Mouse (Mus musculus) forebrain, embryonic 13.5 days (tissue): ENCODE results near the gene Ddx10. TPM values are rescaled to one million over a fixed set of nuclear protein-coding genes. Genes with fewer than 3 reads are reported as not detected.

Source experiments
- ATAC-seq: fragments of 200-750 bp; cut with Nextera tagmentation; 2 replicates; pipeline ENCODE4 v1.8.0; 2017
- H3K27ac ChIP-seq: fragments of 300-500 bp; sonication (generic); 2 replicates; pipeline ENCODE4 v1.5.1; 2015; ENCODE audit warnings: inconsistent platforms, mild to moderate bottlenecking, moderate library complexity
- H3K27me3 ChIP-seq: fragments of 300-500 bp; sonication (generic); 2 replicates; pipeline ENCODE4 v1.6.1; 2015; ENCODE audit warnings: mild to moderate bottlenecking, inconsistent platforms
- H3K36me3 ChIP-seq: fragments of 300-500 bp; sonication (generic); 2 replicates; pipeline ENCODE4 v1.6.1; 2015; ENCODE audit warnings: mild to moderate bottlenecking, inconsistent platforms; ENCODE audit not compliant: poor library complexity, severe bottlenecking
- H3K4me1 ChIP-seq: fragments of 300-500 bp; sonication (generic); 2 replicates; pipeline ENCODE4 v1.6.1; 2015; ENCODE audit warnings: inconsistent platforms
- H3K4me2 ChIP-seq: fragments of 300-500 bp; sonication (generic); 2 replicates; pipeline ENCODE4 v1.6.1; 2015; ENCODE audit warnings: inconsistent platforms, mild to moderate bottlenecking, moderate library complexity
- H3K4me3 ChIP-seq: fragments of 300-500 bp; sonication (generic); 2 replicates; pipeline ENCODE4 v1.5.1; 2015; ENCODE audit warnings: mild to moderate bottlenecking, inconsistent platforms
- H3K9ac ChIP-seq: fragments of 300-500 bp; sonication (generic); 2 replicates; pipeline ENCODE4 v1.6.1; 2015; ENCODE audit warnings: mild to moderate bottlenecking, inconsistent platforms
- H3K9me3 ChIP-seq: fragments of 300-500 bp; sonication (generic); replicated peaks from 2 replicates; pipeline ENCODE4 v1.6.1; 2016; ENCODE audit warnings: inconsistent platforms
- WGBS: fragments of 180-500 bp; shearing (Covaris S2); methylation state at CpG from one replicate; pipeline ENCODE4 v1.1.7; 2015; 5-methylcytosine and 5-hydroxymethylcytosine counted together
- polyA plus RNA-seq: library from polyadenylated mRNA; unstranded; fragments of >200 nt; fragmentation: Nextera tagmentation; extraction: Ambion mirVana; gene quantifications from 2 replicates; pipeline ENCODE4 v1.2.1, GENCODE M21; 2015

Ddx10 gene
- polyA plus RNA-seq, 1 experiment from 2014 or later = 23.5 TPM

DNA sequence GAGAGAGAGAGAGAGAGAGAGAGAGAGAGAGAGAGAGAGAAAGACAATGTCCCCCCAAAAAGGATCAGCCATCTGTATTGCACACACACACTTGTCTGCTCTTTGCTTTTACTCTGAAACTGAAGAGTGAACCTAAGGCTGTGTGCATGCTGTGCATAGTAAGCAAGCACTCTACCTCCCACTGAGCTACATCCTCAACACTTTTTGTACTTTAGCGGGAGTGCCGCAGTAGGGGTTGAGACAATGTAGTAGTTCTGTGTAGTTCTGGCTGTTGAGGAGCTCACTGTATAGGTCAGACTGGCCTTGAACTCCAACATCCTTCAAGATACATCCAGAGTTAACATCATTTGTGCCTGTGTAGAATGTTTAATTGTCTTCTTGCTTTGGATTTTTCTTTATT is 17.7 kb upstream of the Ddx10 start:
- no peak for ATAC-seq
- H3K36me3 ChIP-seq = no peaks in the 10 kb centered on the region
- H3K9ac ChIP-seq = no peak overlapping the region
- no peak overlapping the region for H3K4me3 ChIP-seq
- no peaks in the 10 kb centered on the region for H3K27me3 ChIP-seq
- no peaks in the 10 kb centered on the region for H3K9me3 ChIP-seq
- H3K4me2 ChIP-seq = no peak overlapping the region
- no peaks in the 10 kb centered on the region for H3K4me1 ChIP-seq
- H3K27ac ChIP-seq = no peak overlapping the region
- 65% methylated on average over 2 of the region's 2 CpGs for WGBS

DNA sequence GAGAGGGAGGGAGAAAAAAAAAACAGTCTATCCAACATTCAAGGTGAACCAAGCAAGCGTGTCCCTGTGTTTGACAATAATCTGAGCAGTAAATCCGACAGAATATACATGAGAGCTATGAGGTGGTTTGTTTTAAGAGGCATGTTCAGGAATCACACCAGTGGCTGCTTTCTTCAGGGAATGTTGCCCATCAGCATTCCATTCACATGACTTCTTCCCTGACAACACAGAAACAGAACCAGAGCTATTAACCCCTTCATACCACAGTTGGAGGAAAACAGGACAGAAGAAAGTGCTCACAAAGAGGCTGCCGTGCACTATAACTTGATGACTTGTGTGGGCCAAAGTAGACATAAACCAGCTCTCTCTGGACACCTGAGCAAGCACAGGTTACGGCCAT is 16.5 kb upstream of the Ddx10 start:
- Histone ChIP-seq H3K4me1 (no peaks in the 10 kb centered on the region), H3K9me3 (no peaks in the 10 kb centered on the region), H3K9ac (no peak overlapping the region), H3K4me2 (no peak overlapping the region), H3K27me3 (no peaks in the 10 kb centered on the region), H3K4me3 (no peak overlapping the region), H3K27ac (no peak overlapping the region), H3K36me3 (no peaks in the 10 kb centered on the region)
- no peak for ATAC-seq
- 77% methylated on average over 4 of the region's 4 CpGs for WGBS

DNA sequence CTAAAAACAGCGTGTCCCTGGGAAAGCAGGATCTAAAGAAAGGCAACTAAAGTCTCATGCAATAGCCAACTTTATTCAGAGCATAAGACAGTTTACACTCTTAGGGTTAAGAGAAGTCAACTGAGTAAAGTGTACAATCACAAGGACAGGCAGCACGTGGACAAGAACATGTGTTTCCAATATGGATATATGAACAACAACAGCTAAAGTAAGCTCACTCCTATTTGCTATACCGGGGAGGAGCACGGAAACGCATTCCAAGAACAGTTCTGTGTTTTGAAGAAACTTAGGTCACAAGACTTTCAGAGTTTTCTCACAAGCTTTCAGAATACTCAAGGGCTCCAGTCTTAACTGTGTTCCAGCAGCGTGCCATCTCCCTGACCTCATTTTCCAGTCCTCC is 10.3 kb upstream of the Ddx10 start:
- Histone ChIP-seq H3K36me3 (no peaks in the 10 kb centered on the region), H3K27me3 (no peaks in the 10 kb centered on the region), H3K27ac (no peak overlapping the region), H3K4me1 (no peaks in the 10 kb centered on the region), H3K4me2 (no peak overlapping the region), H3K4me3 (no peak overlapping the region), H3K9me3 (no peaks in the 10 kb centered on the region), H3K9ac (no peak overlapping the region)
- WGBS = 57% methylated on average over 6 of the region's 6 CpGs
- ATAC-seq = no peak

DNA sequence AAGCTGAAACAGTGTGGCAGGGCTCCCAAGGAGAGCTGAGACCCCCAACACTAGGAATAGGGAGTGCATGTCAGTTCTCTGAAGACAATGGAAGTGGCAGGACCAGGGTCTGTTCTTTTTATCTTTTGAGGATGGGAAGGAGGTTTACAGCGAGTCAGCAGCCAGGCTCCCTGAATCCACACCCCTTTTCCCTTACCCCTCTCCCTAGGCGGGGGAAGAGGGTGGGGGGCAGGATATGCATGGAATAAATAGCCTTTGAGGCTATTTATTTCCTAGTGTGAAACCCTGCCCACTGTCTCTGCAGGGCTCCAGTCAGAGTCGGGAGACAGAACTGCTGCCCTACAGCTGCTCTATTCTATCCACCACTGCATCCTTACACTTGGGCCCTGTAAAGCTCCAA is 9.9 kb upstream of the Ddx10 start:
- WGBS = 4% methylated on average over 3 of the region's 3 CpGs
- Histone ChIP-seq H3K9ac (no peak overlapping the region), H3K36me3 (no peaks in the 10 kb centered on the region), H3K4me3 (no peak overlapping the region), H3K9me3 (no peaks in the 10 kb centered on the region), H3K4me2 (no peak overlapping the region), H3K27me3 (no peaks in the 10 kb centered on the region), H3K27ac (no peak overlapping the region), H3K4me1 (no peaks in the 10 kb centered on the region)
- no peak for ATAC-seq

DNA sequence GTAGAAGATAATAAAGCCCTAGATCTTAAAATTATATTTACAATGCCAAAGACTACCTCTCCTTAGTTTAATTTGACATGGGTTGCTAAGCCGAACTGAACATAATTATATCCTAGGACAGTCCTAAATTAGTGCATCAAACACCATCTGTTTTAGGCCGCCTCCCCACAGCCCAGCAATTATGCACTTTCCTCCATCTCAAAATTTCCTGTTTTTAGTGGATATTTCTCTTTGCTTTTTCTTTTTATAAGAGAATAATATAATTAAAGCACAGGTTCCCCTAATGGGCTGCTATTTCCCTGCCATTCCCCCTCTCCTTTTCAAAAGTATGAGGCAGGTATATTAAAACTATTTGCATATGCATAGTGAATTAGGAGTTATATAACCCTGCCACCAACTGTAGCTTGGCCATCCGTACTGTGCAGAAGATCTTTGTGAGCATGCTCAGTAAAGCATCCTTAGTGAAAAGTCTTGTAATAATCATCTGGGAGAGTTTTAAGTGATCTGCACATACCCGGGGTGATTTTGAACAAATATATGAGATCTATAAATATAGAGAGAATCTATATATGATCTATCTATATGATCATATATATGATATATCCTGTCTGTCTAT is 8.9 kb upstream of the Ddx10 start:
- Histone ChIP-seq H3K4me2 (no peak overlapping the region), H3K4me3 (no peak overlapping the region), H3K27ac (no peak overlapping the region), H3K27me3 (no peaks in the 10 kb centered on the region), H3K9ac (no peak overlapping the region), H3K4me1 (no peaks in the 10 kb centered on the region), H3K9me3 (no peaks in the 10 kb centered on the region), H3K36me3 (no peaks in the 10 kb centered on the region)
- ATAC-seq = no peak
- WGBS = 78% methylated on average over 4 of the region's 4 CpGs

DNA sequence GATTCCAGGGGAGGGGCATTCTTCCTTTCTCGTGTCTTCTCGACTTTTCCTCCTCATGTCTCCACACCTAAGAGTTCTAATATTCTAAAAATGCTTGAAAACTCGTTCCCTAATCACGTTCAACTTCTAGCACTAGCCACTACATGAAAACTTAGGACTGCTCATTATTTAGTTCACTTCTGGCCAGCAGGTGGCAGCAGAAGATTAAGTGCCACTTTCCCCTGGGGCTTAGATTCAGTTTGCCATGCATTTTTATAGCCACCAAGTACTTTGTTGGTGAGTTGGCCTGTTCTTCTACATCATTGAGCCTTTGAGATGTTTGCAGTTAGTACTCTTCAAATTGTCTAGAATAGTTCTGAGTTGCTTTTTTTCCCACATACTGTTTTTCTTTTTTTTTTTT is 6.5 kb upstream of the Ddx10 start:
- Histone ChIP-seq H3K9me3 (no peaks in the 10 kb centered on the region), H3K27ac (no peak overlapping the region), H3K9ac (no peak overlapping the region), H3K36me3 (no peaks in the 10 kb centered on the region), H3K4me2 (no peak overlapping the region), H3K27me3 (no peaks in the 10 kb centered on the region), H3K4me1 (no peaks in the 10 kb centered on the region), H3K4me3 (no peak overlapping the region)
- peak; percentile 57; the same call in 1 of the 2 replicates for ATAC-seq
- WGBS = 5% methylated on average over 4 of the region's 4 CpGs

DNA sequence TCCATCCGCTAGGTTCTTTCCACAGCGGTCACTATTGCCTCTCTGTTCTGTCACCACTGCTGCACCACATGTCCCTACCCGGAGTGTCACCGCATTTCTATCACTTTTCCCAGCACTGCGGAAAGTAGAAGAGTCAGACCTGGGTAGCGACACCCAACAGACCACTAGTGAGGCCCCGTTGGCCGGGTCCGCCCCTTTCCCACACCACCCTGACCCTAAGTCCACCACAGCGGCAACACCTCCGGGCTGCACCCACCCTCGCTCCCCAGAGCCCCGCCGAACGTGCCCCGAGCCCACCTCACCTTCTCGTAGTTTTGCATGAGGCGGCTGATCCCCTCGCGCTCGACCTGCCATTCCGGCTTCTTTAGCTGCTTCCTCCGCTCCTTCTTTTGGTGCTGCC is 337 bp downstream of the Ddx10 start:
- Histone ChIP-seq H3K9me3 (no peaks in the 10 kb centered on the region), H3K27ac (no peak overlapping the region), H3K4me1 (peaks cover 15% of the 10 kb centered on the region), H3K36me3 (no peaks in the 10 kb centered on the region), H3K4me3 (peak overlapping the region; percentile 89), H3K4me2 (peak overlapping the region; percentile 96), H3K9ac (peak overlapping the region; percentile 77), H3K27me3 (no peaks in the 10 kb centered on the region)
- WGBS = under 1% methylated on average over 23 of the region's 23 CpGs
- ATAC-seq = peak; percentile 21; the same call in 1 of the 2 replicates

DNA sequence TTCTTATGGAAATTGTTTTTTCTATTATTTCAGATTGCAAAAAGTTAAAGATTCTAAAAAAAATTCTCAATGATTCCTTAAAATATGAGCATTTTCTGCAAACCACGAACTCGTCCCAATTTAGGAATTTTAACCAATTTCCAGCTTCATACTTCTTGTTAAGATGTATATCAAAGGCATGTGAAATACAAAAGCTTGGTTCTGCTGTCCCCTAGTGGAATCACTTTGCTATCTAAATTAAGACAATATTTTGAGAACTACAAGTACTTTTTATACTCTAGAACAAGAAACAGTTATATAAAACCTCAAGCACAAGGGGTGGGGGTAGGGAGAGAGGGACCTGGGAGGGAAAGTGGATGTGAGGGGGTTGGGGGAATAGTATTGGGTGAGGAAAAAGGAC is 29.7 kb downstream of the Ddx10 start:
- no peak overlapping the region for H3K9ac ChIP-seq
- H3K4me1 ChIP-seq = no peaks in the 10 kb centered on the region
- H3K36me3 ChIP-seq = peaks cover 2% of the 10 kb centered on the region; the same call in 1 of the 2 replicates
- 92% methylated on average over 2 of the region's 2 CpGs for WGBS
- H3K4me2 ChIP-seq = no peak overlapping the region
- no peaks in the 10 kb centered on the region for H3K9me3 ChIP-seq
- no peak for ATAC-seq
- H3K4me3 ChIP-seq = no peak overlapping the region
- no peaks in the 10 kb centered on the region for H3K27me3 ChIP-seq
- no peak overlapping the region for H3K27ac ChIP-seq

DNA sequence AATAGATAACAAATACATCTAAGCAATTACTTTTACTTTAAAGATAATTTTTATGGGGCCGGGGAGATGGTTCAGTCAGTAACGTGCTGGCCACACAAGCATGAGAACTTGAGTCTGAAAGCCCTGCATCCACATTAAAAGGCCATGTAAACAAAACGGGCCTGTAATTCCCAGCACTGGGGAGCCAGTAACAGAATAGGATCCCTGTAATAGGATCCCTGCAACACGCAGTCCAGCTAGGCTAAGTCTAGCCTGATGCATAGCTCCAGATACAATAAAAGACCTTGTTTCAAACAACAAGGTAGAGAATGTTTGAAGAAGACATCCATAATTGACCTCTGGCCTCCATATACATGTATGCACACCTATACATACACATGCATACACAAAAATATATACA is 39.6 kb downstream of the Ddx10 start:
- Histone ChIP-seq H3K4me2 (no peak overlapping the region), H3K9me3 (no peaks in the 10 kb centered on the region), H3K4me3 (no peak overlapping the region), H3K4me1 (no peaks in the 10 kb centered on the region), H3K36me3 (peaks cover 15% of the 10 kb centered on the region; the same call in 1 of the 2 replicates), H3K27me3 (no peaks in the 10 kb centered on the region), H3K9ac (no peak overlapping the region), H3K27ac (no peak overlapping the region)
- ATAC-seq = no peak
- WGBS = 62% methylated on average over 4 of the region's 4 CpGs

DNA sequence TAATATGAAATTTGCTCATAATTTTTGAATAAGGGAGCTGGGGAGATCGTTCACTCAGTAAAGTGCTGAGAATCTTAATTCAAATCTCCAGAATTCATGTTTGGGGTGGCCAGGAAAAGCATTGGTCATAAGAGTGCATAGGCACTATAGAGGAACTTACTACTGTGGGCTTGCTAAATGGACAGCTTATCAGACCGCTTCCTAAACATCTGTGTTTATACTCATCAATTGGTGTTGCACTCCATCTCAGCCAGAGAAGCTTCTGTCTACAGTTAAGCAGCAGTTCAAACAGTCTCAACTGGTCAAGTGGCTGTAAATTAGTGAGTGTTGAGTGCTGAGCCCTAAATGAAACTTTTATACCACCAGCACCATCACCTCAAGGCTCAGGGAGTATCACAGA is 73.3 kb downstream of the Ddx10 start:
- Histone ChIP-seq H3K4me1 (no peaks in the 10 kb centered on the region), H3K9ac (no peak overlapping the region), H3K36me3 (no peaks in the 10 kb centered on the region), H3K27me3 (no peaks in the 10 kb centered on the region), H3K4me3 (no peak overlapping the region), H3K27ac (no peak overlapping the region), H3K4me2 (no peak overlapping the region), H3K9me3 (no peaks in the 10 kb centered on the region)
- WGBS = 93% methylated on average over 2 of the region's 2 CpGs
- no peak for ATAC-seq

DNA sequence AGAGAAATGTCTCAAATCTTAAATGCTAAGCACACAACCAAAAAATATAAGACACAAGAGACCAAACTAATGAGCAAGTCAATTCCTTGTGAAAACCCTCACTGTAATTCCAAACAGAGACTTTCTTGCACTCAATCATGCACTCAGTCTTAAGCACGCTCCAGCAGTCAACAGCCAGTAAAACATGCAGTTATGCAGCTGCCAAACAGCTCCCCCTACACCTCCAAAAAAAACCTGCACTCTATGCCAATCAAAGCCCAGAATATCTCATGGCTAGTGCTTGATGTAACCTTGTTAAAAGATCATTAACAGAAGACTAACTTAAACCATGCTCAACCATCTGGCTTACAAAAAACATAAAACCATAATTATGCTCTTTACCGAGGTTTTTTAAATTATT is 74.6 kb downstream of the Ddx10 start:
- Histone ChIP-seq H3K9ac (no peak overlapping the region), H3K4me2 (no peak overlapping the region), H3K27ac (no peak overlapping the region), H3K27me3 (no peaks in the 10 kb centered on the region), H3K9me3 (no peaks in the 10 kb centered on the region), H3K36me3 (no peaks in the 10 kb centered on the region), H3K4me3 (no peak overlapping the region), H3K4me1 (no peaks in the 10 kb centered on the region)
- WGBS = 68% methylated on average over 2 of the region's 2 CpGs
- 0 out of 2 replicates have a peak, but pooled peaks have one; percentile 48 for ATAC-seq

DNA sequence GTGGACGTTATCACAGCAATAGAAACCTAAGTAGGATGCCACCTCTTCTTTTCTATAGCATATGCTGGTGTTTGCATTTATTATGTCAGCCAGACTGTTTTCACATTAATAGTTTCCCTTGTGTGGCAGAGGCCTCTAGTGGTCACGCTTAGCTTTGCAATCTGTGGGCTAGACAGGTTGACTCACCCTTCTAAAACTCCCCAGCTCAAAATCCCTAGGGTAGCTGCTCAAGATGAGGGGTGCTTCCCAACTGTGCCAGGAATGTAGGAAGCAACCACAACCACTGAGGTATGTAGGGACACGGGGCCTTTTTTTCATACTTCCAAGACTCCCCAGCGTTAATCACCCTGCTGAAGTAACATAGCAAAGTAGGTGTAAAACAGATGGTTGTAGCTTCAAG is 103.6 kb downstream of the Ddx10 start:
- H3K36me3 ChIP-seq = no peaks in the 10 kb centered on the region
- no peak overlapping the region for H3K27ac ChIP-seq
- 31% methylated on average over 4 of the region's 4 CpGs for WGBS
- H3K4me3 ChIP-seq = no peak overlapping the region
- no peak overlapping the region for H3K4me2 ChIP-seq
- H3K9ac ChIP-seq = no peak overlapping the region
- no peaks in the 10 kb centered on the region for H3K4me1 ChIP-seq
- no peaks in the 10 kb centered on the region for H3K9me3 ChIP-seq
- H3K27me3 ChIP-seq = no peaks in the 10 kb centered on the region
- ATAC-seq = 0 out of 2 replicates have a peak, but pooled peaks have one; percentile 41

DNA sequence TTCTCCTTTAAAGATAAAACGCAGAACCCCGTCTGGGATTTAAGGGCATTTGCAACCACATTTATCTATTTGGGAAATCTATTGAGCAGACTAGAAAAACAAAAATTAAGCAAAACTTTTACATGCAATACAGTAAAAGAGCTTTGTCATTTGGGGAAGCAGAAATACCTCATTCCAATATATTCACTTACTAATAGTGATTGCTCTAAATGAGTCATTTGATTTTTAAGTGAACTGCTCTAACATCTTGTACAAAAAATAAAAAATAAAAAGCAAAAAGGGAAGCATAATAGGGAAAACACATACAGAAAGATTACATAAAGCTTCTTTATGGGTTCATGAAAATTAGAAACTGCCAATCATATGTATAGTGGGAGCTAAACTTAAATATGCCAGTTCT is 104.3 kb downstream of the Ddx10 start:
- Histone ChIP-seq H3K4me2 (no peak overlapping the region), H3K4me1 (no peaks in the 10 kb centered on the region), H3K27me3 (no peaks in the 10 kb centered on the region), H3K4me3 (no peak overlapping the region), H3K9me3 (no peaks in the 10 kb centered on the region), H3K27ac (no peak overlapping the region), H3K9ac (no peak overlapping the region), H3K36me3 (no peaks in the 10 kb centered on the region)
- ATAC-seq = no peak
- 93% methylated on average over 2 of the region's 2 CpGs for WGBS
